Mouse (Mus musculus): ENCODE data around the gene Stra6.

Stra6 gene

DNA sequence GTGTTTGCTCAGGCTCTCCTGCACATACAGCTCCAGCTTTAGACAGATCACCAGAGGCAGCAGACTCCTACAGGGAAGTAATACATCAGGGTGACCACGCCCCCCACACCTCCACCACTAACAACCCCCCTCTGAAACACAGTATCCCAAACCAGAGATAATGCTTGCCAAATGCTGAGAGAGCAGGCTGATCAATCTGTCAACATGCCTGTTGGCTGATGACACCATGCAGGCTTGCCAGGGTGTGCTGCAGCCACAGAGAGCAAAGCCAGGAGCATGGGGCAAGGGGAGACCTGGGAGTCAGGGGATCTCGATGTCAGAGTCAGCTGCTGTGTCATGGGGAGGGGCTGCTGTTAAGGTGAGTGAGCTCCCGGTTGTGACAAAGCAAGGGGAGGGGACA lies at the start of gene Stra6:
Gene Stra6, plus strand, starts transcription at position 258 of the 400 bp plus-strand sequence.
- DNase-seq, result no peak

DNA sequence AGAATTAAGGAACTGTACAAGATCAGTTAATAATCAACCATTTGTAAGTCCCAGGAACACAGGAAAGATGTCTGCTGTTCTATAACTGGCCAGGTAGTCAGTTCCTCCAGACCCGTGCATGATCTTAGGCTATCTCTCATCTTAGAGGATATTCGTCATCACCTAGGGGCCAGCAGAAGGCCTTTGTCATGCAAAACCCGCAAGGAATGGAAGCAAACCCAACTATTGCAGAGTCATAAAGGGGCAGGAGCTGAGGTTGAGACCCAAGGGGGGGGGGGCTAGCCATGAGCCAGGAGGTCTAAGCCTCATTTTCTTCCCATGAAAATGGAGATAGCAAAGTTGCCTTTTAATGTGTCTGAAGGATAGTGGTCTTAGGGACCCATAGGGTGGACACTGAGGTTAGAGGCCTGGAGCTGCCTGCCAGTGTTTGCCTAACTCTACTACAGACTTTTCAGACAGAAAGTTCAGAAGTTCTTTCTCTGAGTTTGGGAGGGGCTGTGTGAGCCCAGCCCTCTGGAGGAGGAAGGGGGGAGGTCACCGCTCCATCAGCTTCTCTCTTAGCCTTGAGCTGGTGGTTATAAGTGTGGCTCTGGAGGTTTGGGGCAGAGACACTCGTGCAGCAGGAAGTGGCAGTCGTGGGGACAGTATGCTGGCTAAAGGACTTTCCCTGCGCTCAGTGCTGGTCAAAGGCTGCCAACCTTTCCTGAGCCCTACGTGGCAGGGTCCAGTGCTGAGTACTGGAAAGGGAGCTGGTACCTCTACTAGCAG lies 49.0 kb upstream of the Stra6 start:
- no peak for DNase-seq

- no peak for DNase-seq
Observed at GRCm38 (mm10) chr9:58015856-58016255, 47.7 kb upstream of the Stra6 start.

- no peak for DNase-seq
Observed at GRCm38 (mm10) chr9:58016962-58017361, 46.6 kb upstream of the Stra6 start.

- DNase-seq, result no peak
Observed at GRCm38 (mm10) chr9:58018385-58018784, 45.2 kb upstream of the Stra6 start.

DNA sequence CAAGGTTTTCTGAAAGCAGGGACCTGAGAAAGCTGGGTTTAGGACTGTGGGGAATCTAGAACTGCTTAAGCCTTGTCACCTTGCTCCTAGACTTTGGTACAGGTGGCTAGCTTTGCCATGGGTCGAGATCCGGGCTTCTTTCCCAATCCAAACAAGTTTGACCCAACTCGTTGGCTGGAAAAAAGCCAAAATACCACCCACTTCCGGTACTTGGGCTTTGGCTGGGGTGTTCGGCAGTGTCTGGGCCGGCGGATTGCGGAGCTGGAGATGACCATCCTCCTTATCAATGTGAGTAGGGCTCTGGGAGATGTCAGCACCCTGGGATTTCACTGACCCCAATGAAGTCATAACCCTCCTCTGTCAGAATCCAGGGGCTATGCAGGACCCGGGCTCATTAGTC lies 37.6 kb upstream of the Stra6 start:
- no peak for DNase-seq

- DNase-seq, result no peak
Observed at GRCm38 (mm10) chr9:58027426-58028180, 36.0 kb upstream of the Stra6 start.

DNA sequence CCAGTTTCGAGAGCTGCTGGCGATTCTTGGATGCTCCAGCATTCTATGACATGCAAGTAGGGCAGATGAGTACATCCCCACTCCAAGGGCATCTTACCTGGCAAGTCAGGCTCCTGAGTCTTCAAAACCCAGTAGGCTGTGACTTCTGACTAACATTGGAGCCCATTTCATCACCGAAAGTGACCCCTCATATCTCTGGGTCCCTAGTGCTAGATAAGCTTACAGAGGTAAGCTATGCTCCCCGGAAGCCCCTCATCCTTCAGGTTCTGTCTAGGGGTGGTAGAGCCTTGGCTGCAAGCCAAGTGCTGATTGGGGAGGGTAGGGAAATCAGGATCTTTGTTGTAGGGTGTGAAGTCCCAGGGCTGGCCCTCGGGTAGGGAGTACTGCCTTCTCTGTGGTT lies 34.7 kb upstream of the Stra6 start:
- DNase-seq, result no peak

- DNase-seq, result no peak
Observed at GRCm38 (mm10) chr9:58029635-58030034, 34.0 kb upstream of the Stra6 start.

DNA sequence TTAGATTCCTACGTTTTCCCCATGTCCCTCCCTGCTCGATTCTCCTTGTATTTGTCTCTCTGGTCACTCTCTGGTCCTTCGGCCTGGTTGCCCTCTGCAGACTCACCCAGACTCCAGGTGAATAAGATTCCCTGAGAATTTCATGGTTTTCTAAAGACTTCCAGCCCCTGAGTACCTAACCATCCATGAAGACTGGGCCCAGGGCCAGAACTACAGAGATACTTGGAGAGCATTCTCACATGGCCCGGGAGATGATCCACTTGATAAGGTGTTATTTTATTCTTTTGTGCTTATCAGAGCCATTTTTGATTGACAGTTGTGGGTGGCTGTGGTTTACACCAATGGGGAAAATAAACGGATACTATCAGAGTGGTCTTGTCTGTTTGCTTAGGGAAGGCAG lies 31.7 kb upstream of the Stra6 start:
- no peak for DNase-seq

DNA sequence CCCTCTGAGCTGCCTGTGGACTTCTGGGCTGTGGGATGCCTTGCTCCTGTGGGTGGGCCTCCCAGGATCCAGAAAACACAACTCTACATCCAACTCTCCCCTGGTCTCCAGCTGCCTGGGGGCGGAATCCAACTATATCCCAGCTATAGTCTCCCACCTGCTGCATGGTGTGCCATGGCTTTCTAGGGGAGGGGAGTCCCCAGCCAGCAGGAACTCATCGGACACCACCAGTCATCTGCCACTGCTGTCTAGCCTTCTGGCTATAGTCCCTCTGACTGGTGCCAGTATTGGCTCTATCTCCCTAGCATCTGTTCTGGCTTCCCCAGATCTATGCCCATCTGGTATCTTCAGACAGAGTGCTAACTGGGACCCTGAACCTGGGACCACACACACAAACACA lies 28.1 kb upstream of the Stra6 start:
- no peak for DNase-seq

GRCm38 (mm10) chr9:58035951-58036698 lies 27.5 kb upstream of the Stra6 start:
- DNase-seq, result no peak

- no peak for DNase-seq
Observed at GRCm38 (mm10) chr9:58036961-58037360, 26.6 kb upstream of the Stra6 start.

DNA sequence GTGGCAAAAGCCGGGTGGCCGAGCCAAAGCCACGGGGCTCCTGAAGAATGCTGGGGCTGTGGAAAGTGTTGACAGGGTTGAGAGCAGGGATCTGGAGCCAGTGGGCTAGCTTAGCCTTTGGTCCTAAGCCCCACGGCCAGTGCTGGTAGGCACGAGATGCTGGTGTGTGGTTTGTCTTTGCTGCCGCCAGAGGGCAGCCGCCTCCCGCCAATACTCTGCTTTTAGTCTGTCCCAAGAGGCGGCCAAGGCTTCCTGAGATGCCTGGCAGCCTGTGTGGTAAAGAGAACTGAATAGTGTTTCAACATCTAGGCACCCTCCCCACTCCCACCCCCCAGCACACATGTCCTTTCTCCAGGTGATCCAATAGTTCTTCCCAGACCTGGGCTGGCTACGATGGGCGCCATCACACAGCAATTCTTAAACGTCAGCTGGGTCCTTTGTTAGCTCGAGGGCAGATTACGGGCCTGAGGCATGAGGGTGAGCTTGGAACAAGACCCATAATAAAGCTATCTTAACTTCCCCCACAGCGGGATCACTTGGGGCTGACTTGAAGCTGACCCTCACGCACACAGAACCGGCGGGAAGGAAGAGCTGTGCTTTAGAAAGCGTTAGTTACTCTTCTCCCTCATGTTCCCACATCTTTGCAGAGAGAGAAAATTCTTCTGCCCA lies 25.0 kb upstream of the Stra6 start:
- peak; percentile 82 for DNase-seq

DNA sequence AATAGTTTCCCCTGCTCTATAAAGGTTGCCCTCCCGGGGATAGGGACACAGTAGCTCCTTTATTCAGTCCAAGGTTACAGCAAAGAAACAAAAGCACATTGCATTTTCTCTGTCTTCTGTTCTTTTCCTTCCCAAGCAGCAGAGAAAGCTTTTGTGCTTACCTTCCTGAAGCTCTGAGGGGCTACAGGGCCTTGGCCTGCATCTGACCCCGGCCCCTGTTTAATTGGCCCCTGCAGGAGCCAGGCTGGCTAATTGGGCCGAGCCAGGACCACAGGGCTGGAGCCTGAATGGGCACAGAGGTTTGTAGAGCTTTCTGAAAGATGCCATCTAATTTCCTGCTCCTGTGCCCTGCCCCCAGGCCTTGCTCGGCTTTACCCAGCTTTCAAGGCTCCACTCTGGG lies 22.6 kb upstream of the Stra6 start:
- no peak for DNase-seq

DNA sequence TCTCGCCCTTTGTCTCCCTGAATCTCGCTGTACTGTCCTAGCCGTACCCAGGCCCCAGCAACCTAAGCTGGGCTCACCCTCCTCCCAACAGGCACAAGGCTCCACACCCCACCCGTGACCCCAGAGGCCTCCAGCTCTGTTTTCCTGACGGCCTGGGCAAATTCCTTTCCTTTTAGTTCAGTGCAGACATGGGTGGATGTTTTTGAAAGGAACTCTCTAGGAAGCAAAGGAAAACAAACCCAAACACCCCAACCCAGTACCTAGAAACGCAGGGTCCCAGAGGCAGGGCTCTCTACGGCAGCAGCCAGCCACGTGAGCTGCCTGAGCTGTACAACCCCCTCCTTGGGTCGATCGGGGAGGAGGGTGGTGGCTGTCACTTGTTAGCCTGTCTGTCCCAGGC lies 21.2 kb upstream of the Stra6 start:
- DNase-seq, result no peak

- DNase-seq, result no peak
Observed at GRCm38 (mm10) chr9:58043496-58044017, 20.0 kb upstream of the Stra6 start.

DNA sequence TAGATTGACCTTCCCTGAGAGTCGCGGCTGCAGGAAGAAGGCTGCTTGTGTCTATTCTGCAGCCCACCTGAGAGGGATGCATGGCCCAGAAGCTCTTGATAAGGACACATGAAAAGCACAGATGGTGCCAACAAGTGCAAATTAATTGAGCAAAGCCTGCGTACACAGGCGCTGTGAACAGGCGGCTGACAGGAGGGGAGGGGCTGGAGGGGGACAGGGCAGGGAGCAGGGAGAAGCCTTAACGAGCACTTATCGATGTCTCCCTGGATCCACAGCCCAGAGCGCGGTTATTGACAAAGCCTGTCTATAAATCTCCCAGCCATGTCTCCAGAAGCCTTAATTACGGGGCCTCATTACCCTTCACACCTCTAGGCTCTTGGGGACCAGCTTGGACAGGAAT lies 18.8 kb upstream of the Stra6 start:
- no peak for DNase-seq

DNA sequence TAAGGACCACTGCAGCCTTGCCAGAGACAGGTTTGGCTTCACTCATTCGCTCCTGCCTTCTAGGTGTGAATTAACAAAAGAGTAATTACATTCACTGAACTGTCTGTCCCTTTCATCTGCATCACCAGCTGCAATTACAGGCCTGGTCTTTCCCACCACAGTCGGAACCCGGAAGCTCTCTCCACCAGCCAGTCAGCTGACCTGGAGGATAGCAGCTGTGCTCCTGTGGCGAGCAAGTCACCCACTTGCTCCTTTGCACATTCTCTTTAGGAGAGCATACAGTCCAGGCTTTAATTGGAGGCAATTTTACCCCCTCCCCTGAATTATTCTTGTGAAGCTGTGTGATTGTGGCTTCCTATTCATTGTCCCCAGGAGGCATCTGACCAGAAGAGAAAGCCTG lies 17.9 kb upstream of the Stra6 start:
- no peak for DNase-seq

GRCm38 (mm10) chr9:58047061-58047460 lies 16.5 kb upstream of the Stra6 start:
- no peak for DNase-seq

GRCm38 (mm10) chr9:58048621-58049020 lies 15.0 kb upstream of the Stra6 start:
- no peak for DNase-seq

DNA sequence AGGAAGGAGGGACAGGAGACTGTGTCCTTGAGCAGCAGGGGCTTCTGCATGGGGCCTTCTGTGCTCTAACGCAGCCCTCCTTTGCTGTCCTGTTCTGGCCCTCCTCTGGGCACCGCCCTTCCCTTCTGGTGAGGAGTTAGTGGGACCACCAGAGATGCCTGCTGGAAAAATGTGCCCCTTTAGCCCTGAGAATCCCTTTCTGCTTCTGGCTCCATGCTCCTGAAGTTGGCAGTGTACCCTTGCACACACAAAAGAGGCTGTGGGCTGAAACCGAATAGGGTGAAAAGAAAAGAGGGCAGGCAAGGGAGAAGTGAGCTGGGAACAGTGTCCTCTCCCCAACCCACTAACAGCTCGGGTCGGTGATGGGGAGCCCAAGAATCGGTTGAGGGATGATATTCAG lies 14.4 kb upstream of the Stra6 start:
- peak; percentile 42 for DNase-seq

DNA sequence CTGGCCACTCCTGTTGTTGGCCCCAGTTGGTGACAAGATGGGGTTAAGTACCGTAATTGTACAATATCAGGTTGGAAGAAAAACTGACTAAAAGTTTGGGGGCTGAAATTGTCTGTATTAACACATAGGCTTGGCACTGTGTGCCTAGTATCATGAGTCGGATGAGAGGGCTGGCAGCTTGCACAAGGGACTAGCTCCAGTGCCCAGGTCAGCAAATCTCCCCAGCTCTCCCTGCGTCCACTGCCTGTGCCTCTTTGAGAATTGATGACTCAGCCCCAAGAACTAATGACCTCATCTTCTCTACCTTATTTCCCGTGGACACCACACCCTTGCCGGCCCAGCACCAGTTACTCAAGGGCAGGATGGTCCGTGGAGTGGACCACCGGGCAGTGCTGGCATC lies 13.7 kb upstream of the Stra6 start:
- no peak for DNase-seq
